9 mouse cellular contexts compared by ENCODE assay signal in genomic region chr12:106055799-106056198, GRCm38 (mm10). TPM values are rescaled to one million over a fixed set of nuclear protein-coding genes. Genes with fewer than 3 reads are reported as not detected.
DNase-seq lines count a peak whose midpoint lies in the region; ATAC-seq and TF ChIP-seq lines count a peak whose summit lies in the region.
"Had no signal": no experiment of that assay in that cellular context is flagged by ENCODE, and none has a peak within 500 bp of the region (broad histone marks: within the 10 kb centered on the region; RNA-seq: fewer than 3 reads in every experiment).

No protein-coding gene starts in this region.

- peaks cover 8% of the 10 kb centered on the region; the same call in 1 of the 2 replicates for H3K4me1 ChIP-seq in embryonic facial prominence, embryonic 10.5 days
- no peaks in the 10 kb centered on the region for H3K4me1 ChIP-seq in heart, adult 2 months (ENCODE audit: control insufficient read depth, insufficient read depth, low read length)
- H3K4me1 ChIP-seq in liver, postnatal 0 days (ENCODE audit: insufficient read depth) = no peaks in the 10 kb centered on the region
- no peaks in the 10 kb centered on the region for H3K4me1 ChIP-seq in olfactory bulb, adult 2 months (ENCODE audit: control insufficient read depth, insufficient read depth, low read length)

- H3K27me3 ChIP-seq in embryonic facial prominence, embryonic 10.5 days (replicated peaks; ENCODE audit: low read depth, poor library complexity, severe bottlenecking) = no peaks in the 10 kb centered on the region
- H3K27me3 ChIP-seq in heart, adult 2 months (ENCODE audit: control insufficient read depth, insufficient read depth, low read length) = no peaks in the 10 kb centered on the region
- H3K27me3 ChIP-seq in liver, postnatal 0 days (ENCODE audit: insufficient read depth, low read length) = no peaks in the 10 kb centered on the region
- H3K27me3 ChIP-seq: heart, embryonic 13.5 days had no signal

- peak; percentile 78 for DNase-seq in adrenal gland, postnatal 25 days
- DNase-seq in embryonic facial prominence, embryonic 10.5 days (ENCODE audit: low spot score) = peak; percentile 79
- peak; percentile 72 to 81 for DNase-seq in heart, adult 2 months
- DNase-seq in large intestine, adult 2 months (ENCODE audit: low read depth, low spot score) = peak; percentile 22
- peak; percentile 84 for DNase-seq in liver, postnatal 0 days
- peak; percentile 33 to 42 for DNase-seq in thymus, adult 18-20 months

- 0 out of 2 replicates have a peak, but pooled peaks have one; percentile 37 for TF ChIP-seq EP300 in heart, adult 2 months (IDR thresholded peaks at IDR 0.05; ENCODE audit: insufficient read depth, low read depth, low read length)
- TF ChIP-seq EP300 in liver, postnatal 0 days (IDR thresholded peaks at IDR 0.05; ENCODE audit: low read depth) = no peak

- WGBS in embryonic facial prominence, embryonic 10.5 days = 54% methylated on average over 6 of the region's 6 CpGs
- WGBS in heart, adult 2 months = 27% methylated on average over 6 of the region's 6 CpGs
- 26% methylated on average over 6 of the region's 6 CpGs for WGBS in large intestine, adult 2 months
- 41% methylated on average over 6 of the region's 6 CpGs for WGBS in liver, postnatal 0 days (ENCODE audit: insufficient replicate concordance)
- 25% methylated on average over 6 of the region's 6 CpGs for whole genome bisulfite sequencing in olfactory bulb, adult 2 months

- H3K4me3 ChIP-seq in embryonic facial prominence, embryonic 10.5 days = no peak overlapping the region
- H3K4me3 ChIP-seq in heart, adult 2 months = no peak overlapping the region
- no peak overlapping the region for H3K4me3 ChIP-seq in liver, postnatal 0 days (ENCODE audit: low read depth, low read length)
- H3K4me3 ChIP-seq in olfactory bulb, adult 2 months (ENCODE audit: insufficient read depth, low read depth, low read length) = no peak overlapping the region
- H3K4me3 ChIP-seq: heart, embryonic 13.5 days had no signal

- no peak overlapping the region for H3K4me2 ChIP-seq in liver, postnatal 0 days (ENCODE audit: low read depth, low read length)
- H3K4me2 ChIP-seq: heart, embryonic 13.5 days had no signal

- H3K36me3 ChIP-seq in embryonic facial prominence, embryonic 10.5 days (replicated peaks) = peaks cover 76% of the 10 kb centered on the region
- H3K36me3 ChIP-seq in heart, adult 2 months (ENCODE audit: control insufficient read depth, insufficient read depth, low read length) = no peaks in the 10 kb centered on the region
- peaks cover 43% of the 10 kb centered on the region for H3K36me3 ChIP-seq in liver, postnatal 0 days (replicated peaks; ENCODE audit: insufficient read depth, low read length)

- no peak overlapping the region for H3K27ac ChIP-seq in embryonic facial prominence, embryonic 10.5 days (replicated peaks)
- no peak overlapping the region for H3K27ac ChIP-seq in heart, adult 2 months
- no peak overlapping the region for H3K27ac ChIP-seq in liver, postnatal 0 days (ENCODE audit: low read depth)
- no peak overlapping the region for H3K27ac ChIP-seq in olfactory bulb, adult 2 months (ENCODE audit: insufficient read depth, low read depth, low read length)
- H3K27ac ChIP-seq: heart, embryonic 13.5 days had no signal

- TF ChIP-seq CTCF in heart, adult 2 months (IDR thresholded peaks at IDR 0.05) = peak; percentile 100
- peak; percentile 97 for TF ChIP-seq CTCF in liver, postnatal 0 days (IDR thresholded peaks at IDR 0.05; ENCODE audit: low read depth)
- TF ChIP-seq CTCF in olfactory bulb, adult 2 months (IDR thresholded peaks at IDR 0.05; ENCODE audit: insufficient read depth, low read depth, low read length) = peak; percentile 34; the same call in 1 of the 2 replicates

- no peaks in the 10 kb centered on the region for H3K79me2 ChIP-seq in heart, adult 2 months (replicated peaks; ENCODE audit: control insufficient read depth, insufficient read depth, low read length)

- H3K9me3 ChIP-seq in embryonic facial prominence, embryonic 10.5 days = no peaks in the 10 kb centered on the region
- no peaks in the 10 kb centered on the region for H3K9me3 ChIP-seq in liver, postnatal 0 days (ENCODE audit: low read length)
- H3K9me3 ChIP-seq: heart, embryonic 13.5 days had no signal

- H3K9ac ChIP-seq in heart, adult 2 months (ENCODE audit: low read depth, low read length) = no peak overlapping the region
- H3K9ac ChIP-seq in liver, postnatal 0 days (replicated peaks) = no peak overlapping the region
- H3K9ac ChIP-seq: heart, embryonic 13.5 days had no signal

- TF ChIP-seq POLR2A in heart, adult 2 months (IDR thresholded peaks at IDR 0.05; ENCODE audit: insufficient read depth, low read depth, low read length) = no peak
- TF ChIP-seq POLR2A in olfactory bulb, adult 2 months (IDR thresholded peaks at IDR 0.05; ENCODE audit: insufficient read depth, low read depth, low read length) = no peak

- intact Hi-C loops in heart, adult 2 months (cut with DNase I) = loop anchor here (5.0 kb wide), 2 partner anchors 43 to 218 kb away; partner anchors contain the start of gene Vrk1

- ATAC-seq in CD4-positive, CD25-positive, alpha-beta regulatory T cell, adult 4 months = peak; percentile 80
- ATAC-seq in liver, postnatal 0 days = peak; percentile 55; the same call in 1 of the 2 replicates

RNA-seq across cellular contexts. Expression of gene Vrk1, which starts 45.8 kb away (rescaled TPM):
- polyA plus RNA-seq in CD4-positive, CD25-positive, alpha-beta regulatory T cell, adult 4 months (2017; shearing (Covaris generic)) = 100 to 1,000 TPM; 135 to 144 TPM
- 17.7 and 24.6 TPM in 2 replicates for total RNA-seq in adrenal gland, postnatal 25 days (2021)
- 113 and 115 TPM in 2 replicates for polyA plus RNA-seq in embryonic facial prominence, embryonic 10.5 days (2016; fragmentation: Nextera tagmentation; extraction: Ambion mirVana)
- total RNA-seq in heart, adult 2 months (2021) = 1 to 10 TPM; 7.5 to 8.3 TPM
- 2.8 and 4.6 TPM in 2 replicates for polyA plus RNA-seq in heart, adult 2 months (2012; rRNA removed)
- polyA plus RNA-seq in large intestine, adult 2 months (2012; rRNA removed) = 6.5 and 7.9 TPM in 2 replicates
- polyA plus RNA-seq in liver, postnatal 0 days (2015; fragmentation: Nextera tagmentation; extraction: Ambion mirVana) = 44.8 and 45.8 TPM in 2 replicates
- not detected in 2 replicates for polyA plus RNA-seq in olfactory bulb, adult 2 months (2012; ENCODE audit: insufficient read depth, insufficient read length, low replicate concordance, missing spikeins)

Comparison
In these comparisons a context has a peak if more than half of its experiments do, and no peak if none do; other contexts are left out.
1. DNase-seq: peak in every context shown above with its lines; median percentile 84 in liver, postnatal 0 days; 79 in embryonic facial prominence, embryonic 10.5 days; 78 in adrenal gland, postnatal 25 days; 76 in heart, adult 2 months; 38 in thymus, adult 18-20 months; 22 in large intestine, adult 2 months.
2. CTCF ChIP-seq: peak in every context shown above with its lines; median percentile 100 in heart, adult 2 months; 97 in liver, postnatal 0 days; 34 in olfactory bulb, adult 2 months.